Mouse (Mus musculus) left cerebral cortex, postnatal 36 days (tissue): ENCODE data around the gene Usp53. TPM values are rescaled to one million over a fixed set of nuclear protein-coding genes. Genes with fewer than 3 reads are reported as not detected.
"Not testable (repeated sequence)": the region's sequence is repeated elsewhere in the genome, so short reads cannot be mapped to it uniquely, and the experiment has no call there.

ENCODE experiments used
- DNase-seq, 2 experiments: peaks; one replicate each; pipeline ENCODE4 v3.0.0; 2021 to 2022; ENCODE audit warnings: low spot score in 2 of 2, mixed read lengths in 1 of 2
- intact Hi-C: fragments of 180-260 bp; cut with DNase I; formaldehyde crosslinking; loops from one replicate; pipeline ENCODE4 v1.15.1; 2025
- total RNA-seq, 2 experiments: library from RNA; stranded (reverse); gene quantifications; 2 replicates each; pipeline ENCODE4 v1.2.3; 2021

The Usp53 gene
- total RNA-seq, 2 experiments from 2014 or later, result 21.7 to 32.7 TPM

DNA sequence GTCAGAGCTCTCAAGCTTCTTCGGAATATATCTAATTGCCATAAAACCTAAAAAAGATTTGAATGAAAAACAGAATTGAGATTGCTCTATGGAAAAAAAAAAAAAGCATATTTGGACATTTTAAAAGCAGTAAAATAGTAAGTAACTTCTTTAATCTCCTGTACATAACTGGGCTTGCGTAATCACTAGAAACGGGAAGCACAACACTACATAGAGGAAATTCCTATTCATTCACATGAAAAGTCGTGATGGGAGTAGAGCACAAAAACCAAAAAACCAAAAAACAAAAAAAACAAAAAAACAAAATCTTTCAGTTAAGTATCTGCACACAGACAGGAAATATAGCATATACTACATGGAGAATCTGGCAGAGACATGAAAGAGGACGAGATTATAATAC lies 20.0 kb downstream of the Usp53 start:
- no peak for DNase-seq
- intact Hi-C loops, result no loop called here

DNA sequence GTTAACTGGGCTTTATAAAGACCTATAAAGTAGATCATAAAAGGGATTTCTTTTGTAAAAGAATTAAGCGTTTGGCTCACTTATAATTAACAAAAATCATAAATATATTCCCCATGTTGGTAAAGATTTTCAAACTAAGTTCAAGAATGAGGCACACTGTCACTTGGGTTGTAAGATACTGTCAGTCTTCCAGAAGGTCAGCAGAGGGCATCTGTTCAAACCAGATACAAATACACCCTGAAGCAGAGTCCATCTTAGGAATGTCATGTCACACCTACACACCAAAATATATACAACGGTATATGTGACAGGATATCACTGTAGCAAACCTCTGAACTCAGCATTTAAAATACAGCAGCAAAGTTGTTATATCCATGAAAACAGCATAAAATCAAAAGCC lies 34.2 kb downstream of the Usp53 start:
- intact Hi-C loops, result no loop called here
- no peak for DNase-seq

DNA sequence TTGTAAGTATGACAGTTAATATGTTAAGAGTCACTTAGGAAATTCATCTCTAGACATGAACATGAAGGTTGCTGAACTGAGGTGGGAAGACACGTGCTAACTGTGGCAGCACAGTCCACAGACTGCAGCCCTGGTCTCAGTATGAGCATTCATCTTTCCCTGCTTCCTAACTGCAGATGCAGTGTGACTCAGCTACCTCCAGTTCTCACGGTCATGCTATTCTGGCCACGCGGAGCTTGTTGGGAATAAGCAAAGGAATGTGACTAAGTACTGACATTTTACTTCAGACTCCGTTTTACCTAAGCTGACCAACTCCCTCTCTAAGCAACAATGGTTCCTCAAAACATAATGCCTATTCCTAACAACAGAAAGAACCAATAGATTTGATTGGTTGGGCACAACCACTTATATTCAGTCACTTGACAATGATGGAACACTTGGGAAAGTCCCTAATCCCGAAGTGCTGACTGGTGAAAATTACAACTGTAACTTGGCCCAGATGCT lies 40.9 kb downstream of the Usp53 start:
- DNase-seq, result no peak
- intact Hi-C loops, result no loop called here

DNA sequence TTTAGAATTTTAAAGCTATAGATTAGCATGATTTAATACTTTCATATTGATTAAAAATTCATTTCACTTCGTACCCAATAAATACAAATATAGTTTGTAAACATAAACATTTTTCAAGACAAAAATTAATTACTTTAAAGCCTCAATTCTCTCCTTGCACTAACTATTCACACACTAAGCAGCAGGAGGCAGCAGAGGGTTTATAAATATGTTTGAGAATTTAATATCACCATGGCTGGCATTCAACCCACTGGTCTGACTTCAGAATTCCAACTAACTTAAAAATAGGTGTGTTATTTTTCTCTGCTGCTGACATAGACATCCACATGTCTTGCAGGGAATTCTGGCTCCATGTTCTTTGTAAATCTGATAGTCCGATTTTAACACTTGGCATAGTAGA lies 45.1 kb downstream of the Usp53 start:
- DNase-seq, result no peak
- intact Hi-C loops, result loop anchor here (1.0 to 2.0 kb wide), 2 partner anchors 164 to 220 kb away; no protein-coding TSS in a partner anchor

DNA sequence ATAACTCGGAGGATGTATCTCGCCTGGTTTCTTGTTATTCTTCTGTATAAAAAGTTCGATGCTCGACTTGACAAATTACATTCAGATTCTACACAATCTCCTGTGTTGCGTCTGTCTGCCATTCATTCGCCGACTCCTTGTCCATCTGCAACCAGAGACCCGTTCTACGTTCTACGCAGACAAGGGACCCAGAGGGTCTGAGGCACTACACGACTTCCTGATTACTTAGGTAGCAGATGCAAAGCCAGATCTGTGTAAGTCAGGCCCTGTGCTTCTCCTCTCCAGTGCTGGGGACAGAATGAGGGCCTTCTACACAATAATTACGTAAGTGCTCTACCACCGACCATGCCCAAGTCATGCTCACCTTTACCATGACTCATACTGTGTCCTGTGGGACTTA lies 47.1 kb downstream of the Usp53 start:
- DNase-seq, intact Hi-C loops: not testable (repeated sequence)

DNA sequence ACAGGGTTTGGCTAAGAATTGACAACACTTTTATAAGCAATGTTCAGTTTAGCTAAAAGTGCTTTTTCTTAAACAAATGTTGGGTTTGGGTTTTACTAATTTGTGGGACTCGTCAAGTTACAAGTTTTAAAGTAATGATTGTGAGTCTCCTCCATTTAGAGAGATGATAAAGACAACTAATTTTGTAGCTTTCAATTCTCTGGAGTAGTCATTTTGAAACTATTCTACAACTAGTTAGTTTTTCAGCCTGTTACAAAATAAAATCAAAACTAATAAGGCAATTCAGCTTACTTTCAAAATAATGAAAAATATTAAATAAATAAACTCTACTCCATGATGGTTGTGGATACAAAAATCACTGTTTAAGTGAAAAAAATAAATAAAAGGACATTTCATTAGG lies 51.8 kb downstream of the Usp53 start:
- intact Hi-C loops, result no loop called here
- no peak for DNase-seq

DNA sequence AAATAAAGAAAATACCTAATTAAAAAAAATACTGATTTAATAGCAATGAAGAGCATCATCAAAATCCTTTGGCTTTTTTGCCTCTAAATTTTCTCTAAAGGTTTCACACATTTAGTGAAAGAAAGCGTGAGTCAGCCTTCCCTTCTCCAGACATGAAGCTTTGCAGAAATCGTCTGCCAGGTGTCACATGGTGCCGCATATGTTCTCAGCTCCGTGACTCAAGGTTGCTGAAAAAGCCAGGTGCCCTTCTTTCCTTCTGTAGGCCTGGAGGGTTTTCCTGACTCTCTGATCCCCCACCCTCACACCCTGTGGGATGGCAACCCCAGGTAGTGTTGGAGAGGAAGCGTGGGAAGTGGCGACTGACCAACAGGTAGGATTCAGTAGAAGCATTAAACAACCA lies 54.6 kb downstream of the Usp53 start:
- peak; percentile 47 to 60 for DNase-seq
- intact Hi-C loops, result no loop called here

DNA sequence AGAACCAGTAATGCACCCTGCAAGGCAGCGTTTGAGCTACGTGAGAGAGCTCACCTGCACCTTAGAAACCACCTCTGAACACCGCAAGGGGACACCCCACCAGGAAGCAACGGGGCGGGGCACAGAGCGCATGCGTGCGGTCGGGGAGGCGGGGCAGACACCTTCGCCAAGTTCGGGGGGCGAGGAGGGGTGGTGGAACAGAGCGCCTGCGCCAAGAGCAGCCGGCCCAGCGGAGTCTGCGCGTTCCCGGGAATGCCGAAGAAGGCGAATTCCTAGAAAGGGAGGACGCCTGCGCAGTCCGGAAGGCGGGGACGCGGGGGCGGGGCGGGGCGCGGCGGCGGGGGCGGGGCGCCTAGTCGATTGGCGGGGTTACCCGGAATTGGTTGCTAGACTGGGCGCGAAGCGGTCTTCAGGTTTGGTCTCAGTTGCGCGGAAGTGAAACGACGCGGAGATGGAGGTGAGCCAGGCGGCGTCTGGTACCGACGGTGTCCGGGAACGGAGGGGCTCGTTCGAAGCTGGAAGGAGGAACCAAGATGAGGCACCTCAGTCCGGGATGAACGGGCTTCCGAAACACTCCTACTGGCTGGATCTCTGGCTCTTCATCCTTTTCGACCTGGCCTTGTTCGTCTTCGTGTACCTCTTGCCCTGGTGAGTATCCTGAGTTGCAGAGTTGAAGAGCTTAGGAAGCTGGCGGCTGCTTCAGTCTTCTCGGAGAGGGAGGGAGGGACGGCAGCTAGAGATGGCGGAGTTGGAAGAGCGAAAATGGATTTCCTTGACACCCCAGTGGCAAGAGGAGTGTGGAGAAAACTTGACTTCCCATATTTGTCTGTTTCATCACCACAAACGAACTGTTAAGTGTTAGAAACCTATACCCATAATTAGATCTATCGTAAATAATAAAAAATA lies 60.0 kb downstream of the Usp53 start, which contains the start of gene 1810037I17Rik:
1810037I17Rik (plus strand) TSS at position 195 of the 906 bp plus-strand sequence.
- intact Hi-C loops, result loop anchor here (5.0 kb wide), 1 partner anchor 58 kb away; the partner anchor contains the start of gene Usp53
- peak; percentile 96 to 97 for DNase-seq

DNA sequence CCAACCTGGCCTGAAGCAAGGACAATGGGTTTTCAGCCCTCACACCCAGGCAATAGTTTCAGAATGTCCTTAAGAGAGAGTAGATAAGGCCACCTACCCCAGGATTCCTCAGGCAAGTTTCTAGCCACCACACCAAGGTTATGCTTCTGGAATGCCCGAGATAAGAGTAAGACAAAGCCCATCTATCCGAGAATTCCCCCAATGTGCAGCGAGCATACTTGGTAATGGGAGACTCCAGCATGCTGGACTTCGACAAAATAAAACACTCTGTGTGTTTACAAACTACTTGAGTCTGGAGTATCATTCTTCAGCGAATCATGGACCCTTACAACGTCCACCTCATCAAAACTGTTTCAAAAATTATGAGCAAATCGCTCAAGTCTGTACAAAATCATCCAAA lies 61.2 kb downstream of the Usp53 start:
- intact Hi-C loops, result loop anchor here (5.0 kb wide), 1 partner anchor 59 kb away; the partner anchor contains the start of gene Usp53
- no peak for DNase-seq

DNA sequence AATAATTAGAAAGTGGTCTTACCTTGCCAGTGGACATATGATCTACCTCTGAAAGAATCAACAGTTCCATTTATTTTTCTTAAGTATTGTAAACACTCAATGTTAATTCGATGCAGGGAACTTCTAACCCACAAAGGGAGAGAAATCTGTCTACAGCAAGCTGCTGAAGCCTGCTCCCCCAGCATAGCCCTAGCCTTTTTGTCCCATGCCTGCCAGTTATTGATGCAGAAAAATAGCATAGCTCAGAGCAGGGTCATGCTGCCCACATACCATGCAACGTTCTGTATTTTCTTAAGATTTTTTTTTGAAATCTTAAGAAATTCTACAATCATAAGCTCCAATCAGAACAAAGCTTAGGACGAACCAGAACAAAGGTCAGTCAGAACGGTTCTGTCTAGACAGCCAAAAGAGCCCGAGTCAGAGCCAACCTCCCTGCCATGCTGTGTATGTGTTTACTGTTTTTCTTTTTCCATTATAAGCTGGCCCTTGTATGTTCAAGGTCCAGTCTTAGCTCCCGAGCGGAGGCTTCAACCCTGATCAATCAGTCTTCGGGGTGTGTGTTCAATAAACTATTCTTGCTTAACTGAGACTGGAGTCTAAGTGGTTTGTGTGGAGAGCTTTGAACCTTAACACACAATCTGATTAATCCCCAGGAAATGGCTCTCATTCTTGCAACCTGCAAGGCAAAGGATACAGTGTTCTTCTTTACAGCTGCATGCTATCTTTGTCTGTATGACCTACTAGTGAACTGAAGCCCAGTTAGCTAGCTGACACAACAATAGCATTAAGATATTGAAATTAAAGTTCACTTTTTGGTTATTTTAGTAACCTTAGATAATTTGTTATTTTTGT lies 62.4 kb downstream of the Usp53 start:
- intact Hi-C loops, result loop anchor here (5.0 kb wide), 1 partner anchor 60 kb away; the partner anchor contains the start of gene Usp53
- DNase-seq, result no peak

DNA sequence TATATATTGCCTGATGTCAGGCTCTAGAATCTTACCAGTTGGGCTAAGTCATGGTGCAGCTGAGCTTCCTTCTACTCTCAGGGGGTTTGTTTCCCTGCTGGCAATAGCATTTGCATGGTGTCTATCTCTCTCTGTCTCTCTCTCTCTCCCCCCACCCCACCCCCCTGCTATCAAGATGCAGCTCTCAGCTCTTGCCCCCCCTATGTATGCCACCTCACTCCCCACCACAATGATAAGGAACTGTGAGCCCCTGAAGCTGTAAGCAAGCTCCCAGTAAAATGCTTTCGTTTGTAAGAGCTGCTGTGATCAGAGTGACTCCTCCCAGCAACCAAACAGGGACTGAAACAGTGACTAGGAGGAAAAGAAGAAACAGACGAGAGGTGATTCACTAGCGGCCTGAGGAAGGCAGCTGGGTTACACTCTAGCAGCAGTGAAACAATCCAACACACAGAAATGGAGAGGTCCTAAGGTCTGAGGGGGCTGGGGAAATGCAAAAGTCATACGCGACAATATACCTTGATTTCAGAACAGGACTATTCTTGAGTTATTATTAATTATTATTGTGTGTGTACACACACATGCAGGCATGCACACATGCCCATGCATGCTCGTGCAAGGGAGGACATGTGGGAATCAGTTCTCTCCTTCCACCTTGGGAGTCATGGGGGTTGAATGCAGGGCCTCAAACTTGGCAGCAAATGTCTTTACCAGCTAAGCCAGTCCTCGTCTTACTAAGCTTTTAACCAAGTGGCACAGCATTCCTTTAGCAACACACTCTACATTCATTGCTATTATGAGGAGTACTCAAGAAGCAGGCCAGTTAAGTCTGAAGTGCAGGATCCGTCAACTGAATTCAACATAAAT lies 63.5 kb downstream of the Usp53 start:
- intact Hi-C loops, result loop anchor here (5.0 kb wide), 1 partner anchor 61 kb away; the partner anchor contains the start of gene Usp53

DNA sequence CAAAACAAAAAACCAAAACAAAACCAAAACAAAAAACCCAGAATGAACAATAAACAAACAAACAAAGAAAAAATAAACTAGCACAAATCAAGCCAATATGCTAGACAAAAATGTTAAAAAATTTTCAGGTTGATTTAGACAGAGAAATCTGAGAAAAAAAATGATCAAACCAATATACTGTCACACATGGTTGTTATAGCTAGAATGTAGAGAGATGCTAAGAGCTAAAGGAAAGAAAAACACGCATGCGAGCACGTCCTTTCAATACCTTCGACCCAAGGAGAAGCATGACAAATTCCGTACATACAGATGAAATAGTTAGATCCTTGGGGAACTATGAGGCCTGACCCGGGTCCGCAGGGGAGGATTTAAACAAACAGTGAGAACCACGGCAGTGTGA lies 65.0 kb downstream of the Usp53 start, which contains the start of gene Gm10959:
Gm10959 (minus strand) TSS at position 101 of the 400 bp plus-strand sequence.
- DNase-seq, result no peak
- intact Hi-C loops, result no loop called here

More for the DNA sequence above, 63.5 kb downstream of the Usp53 start:
- DNase-seq, result no peak

DNA sequence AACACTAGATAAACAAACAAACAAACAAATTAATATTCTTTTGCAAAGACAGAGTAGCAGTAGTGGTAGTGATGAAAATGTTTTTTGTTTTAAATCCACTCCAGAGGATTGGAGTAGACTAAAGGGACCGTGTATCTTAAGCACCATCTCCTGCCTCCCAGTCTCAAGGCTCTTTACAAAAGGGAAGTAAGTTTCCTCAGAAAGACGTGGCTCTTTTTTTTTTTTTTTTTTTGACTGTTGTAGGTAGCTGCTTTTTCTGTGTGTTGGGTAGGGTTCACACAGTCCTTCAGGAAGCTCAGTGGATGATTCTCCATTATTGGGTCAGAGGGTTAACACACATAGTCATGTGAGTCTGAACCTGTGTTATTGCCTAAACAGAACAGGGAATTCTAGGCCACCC lies 65.6 kb downstream of the Usp53 start:
- DNase-seq, result no peak
- intact Hi-C loops, result no loop called here

DNA sequence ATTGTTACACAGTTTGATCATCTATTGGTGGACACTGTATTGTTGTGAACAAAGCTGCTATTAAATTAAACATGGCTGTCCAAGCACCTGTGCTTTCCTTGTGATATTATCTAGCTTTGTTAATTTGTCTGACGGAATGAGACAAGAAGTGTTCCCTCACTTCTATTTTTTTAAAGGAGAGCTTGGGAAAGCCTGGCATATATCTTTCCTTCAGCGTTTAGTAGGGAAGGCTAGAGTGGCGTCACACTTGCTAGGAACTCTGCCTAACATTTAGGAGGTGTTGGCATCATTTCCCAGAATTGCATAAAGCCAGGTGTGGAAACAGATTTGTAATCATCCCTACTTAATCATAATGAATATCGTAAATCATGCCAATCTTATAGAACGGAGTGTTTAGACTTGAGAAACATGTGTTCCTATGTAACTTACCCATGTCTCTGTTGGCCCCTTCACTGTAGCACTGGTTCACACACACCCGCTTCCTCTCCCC lies 68.1 kb downstream of the Usp53 start:
- intact Hi-C loops, result no loop called here
- no peak for DNase-seq

DNA sequence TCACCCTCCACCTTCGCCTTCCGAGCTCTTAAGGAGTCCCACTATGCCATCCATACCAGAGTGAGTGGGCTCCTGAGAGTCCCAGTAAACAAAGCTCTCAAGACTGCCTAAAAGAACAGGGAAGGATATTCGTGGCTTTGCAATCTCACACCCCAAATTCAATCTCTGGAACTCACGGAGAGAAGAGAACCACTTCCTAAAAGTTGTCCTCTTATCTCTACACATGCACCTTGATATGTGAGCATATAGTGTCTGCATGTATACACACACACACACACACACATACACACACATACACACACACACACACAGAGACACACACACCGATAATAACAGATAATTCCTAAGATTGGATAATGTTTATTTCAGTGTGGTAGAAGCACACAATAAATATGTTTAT lies 68.8 kb downstream of the Usp53 start:
- no peak for DNase-seq
- intact Hi-C loops, result no loop called here

DNA sequence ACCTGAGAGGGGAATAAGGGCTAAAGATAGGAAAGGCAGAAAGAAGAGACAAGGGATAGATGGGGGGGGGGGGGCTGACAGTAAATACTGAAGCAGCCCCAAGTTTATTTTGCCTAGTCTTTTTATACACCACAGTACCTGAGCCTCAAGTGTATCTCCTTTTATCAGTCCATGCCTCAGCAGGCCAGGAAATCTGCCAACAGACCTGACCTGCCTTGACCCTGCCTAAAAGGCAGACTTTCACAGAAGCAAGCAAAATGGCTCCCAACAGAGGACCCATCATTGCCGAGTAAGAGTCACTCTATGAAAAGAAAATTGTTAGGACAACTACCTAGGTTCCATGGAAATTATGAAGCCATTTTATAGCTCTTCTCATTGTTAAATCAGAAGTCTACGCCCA lies 76.5 kb downstream of the Usp53 start:
- intact Hi-C loops, result loop anchor here (10.0 kb wide), 1 partner anchor 123 kb away; no protein-coding TSS in a partner anchor

DNA sequence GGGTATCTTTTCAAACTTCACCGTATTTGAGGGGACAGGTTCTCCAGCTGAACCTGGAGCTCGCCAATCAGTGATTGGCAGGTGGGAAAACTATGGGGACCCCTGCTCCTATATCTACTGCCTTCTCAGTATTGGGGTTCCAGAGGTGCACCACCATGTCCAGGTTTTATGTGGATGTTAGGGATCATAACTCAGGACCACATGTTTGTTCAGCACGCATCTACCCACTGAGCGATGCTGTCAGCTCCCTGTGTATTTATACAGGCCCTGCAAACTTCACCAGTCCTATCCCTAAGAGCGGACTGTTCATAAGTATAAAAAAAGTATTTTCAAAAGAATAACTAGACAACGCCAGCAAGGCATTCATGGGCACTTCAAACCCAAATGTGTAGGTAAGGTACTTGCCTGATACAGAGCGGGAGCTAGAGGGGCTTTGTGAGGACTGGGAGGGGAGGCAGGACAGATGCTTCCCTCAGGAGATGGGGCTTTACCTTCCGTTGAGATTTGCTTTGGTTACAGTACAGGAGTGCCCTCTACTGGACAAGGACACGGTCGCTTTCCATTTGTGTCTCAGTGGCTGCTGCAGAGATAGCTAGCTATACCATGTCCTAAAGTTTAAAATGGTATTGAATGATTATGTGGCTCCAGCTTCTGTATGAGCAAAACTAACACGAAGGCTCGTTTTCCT lies 80.4 kb downstream of the Usp53 start:
- peak; percentile 24 to 25 for DNase-seq
- intact Hi-C loops, result loop anchor here (2.0 to 10.0 kb wide), 2 partner anchors 119 to 255 kb away; no protein-coding TSS in a partner anchor

More for the DNA sequence above, 76.5 kb downstream of the Usp53 start:
- no peak for DNase-seq

DNA sequence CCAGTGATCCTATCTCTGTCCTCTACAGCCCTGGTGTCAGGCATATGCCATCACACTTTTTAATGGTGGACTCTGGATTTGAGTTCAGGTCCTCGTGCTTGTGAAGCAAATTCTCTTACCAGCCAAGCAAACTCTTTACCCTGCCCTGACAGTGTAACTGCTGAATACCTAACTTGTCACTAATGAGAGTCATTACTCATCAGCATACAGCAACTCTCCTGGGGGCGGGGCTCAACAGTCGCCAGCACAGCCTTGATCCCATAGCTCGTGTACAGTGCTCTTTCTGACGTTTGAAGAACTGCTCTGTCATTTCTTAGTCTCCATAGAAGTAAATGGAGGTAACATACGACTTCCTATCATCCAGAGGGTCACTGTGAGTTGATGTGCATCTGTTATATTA lies 86.1 kb downstream of the Usp53 start:
- DNase-seq, result no peak
- intact Hi-C loops, result no loop called here
